Mouse (Mus musculus) NIH3T3 (cell line): ENCODE data around the gene Sytl3.
A peak's percentile ranks its signal among the peaks of the same experiment; 100 is the strongest.
"Not testable (repeated sequence)": the region's sequence is repeated elsewhere in the genome, so short reads cannot be mapped to it uniquely, and the experiment has no call there.

Source experiments
- DNase-seq: peaks from one replicate; pipeline ENCODE4 v3.0.0-alpha.2; 2012; ENCODE audit warnings: low read depth

Gene Sytl3

GRCm38 (mm10) chr17:6691596-6691995 lies 32.7 kb downstream of the Sytl3 start:
- peak; percentile 76 for DNase-seq

DNA sequence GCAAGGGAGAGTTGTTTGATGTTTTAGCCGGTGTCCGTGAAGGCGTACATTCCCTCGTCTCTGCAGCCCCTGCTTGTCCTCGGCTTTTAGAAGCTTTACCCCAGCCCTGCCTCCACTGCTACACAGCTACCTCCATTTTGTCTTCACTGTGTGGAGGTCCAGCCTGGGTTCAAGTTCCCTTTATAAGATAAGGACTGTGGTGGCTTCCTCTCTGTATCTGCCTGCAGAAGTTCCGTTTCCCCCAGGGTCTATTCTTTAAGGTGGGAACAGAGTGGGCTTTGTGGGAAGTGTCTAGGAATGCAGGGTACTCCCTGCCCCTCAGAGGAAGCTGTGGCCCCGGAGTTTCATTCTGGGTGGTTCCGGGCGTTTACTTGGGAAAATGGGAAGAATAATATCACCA lies 36.8 kb downstream of the Sytl3 start:
- DNase-seq = not testable (repeated sequence)

GRCm38 (mm10) chr17:6696521-6696920 lies 37.6 kb downstream of the Sytl3 start:
- DNase-seq = not testable (repeated sequence)

DNA sequence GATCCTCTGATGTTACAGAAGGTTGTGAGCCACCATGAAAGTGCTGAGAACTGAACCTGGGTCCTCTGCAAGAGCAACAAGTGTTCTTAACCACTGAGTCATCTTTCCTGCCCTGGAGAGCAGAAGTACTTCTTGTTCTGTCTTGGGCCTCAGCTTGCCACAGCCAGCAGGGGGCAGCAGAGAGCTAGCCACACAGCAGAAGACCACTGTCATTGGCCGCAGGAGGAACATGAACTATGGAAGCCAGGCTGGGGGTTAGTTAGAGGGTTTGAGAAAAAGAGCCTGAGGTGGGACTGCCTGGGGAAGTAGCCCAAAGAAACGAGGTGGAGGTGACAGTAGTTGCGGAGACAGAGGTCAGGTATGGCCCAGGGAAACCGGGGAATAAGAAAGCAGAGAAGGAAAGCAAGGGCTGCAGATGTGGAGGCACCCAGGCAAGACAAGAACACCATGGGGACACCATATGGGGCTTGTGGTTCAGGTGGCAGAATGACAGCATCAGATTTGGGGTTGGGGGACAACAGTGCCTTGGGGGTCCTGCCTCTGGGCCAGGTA lies 38.4 kb downstream of the Sytl3 start:
- DNase-seq = peak; percentile 63

- not testable (repeated sequence) for DNase-seq
Measured at GRCm38 (mm10) chr17:6699502-6699901, 40.6 kb downstream of the Sytl3 start.

GRCm38 (mm10) chr17:6700077-6700476 lies 41.2 kb downstream of the Sytl3 start:
- DNase-seq = not testable (repeated sequence)

- not testable (repeated sequence) for DNase-seq
Measured at GRCm38 (mm10) chr17:6702625-6703221, 43.8 kb downstream of the Sytl3 start.

DNA sequence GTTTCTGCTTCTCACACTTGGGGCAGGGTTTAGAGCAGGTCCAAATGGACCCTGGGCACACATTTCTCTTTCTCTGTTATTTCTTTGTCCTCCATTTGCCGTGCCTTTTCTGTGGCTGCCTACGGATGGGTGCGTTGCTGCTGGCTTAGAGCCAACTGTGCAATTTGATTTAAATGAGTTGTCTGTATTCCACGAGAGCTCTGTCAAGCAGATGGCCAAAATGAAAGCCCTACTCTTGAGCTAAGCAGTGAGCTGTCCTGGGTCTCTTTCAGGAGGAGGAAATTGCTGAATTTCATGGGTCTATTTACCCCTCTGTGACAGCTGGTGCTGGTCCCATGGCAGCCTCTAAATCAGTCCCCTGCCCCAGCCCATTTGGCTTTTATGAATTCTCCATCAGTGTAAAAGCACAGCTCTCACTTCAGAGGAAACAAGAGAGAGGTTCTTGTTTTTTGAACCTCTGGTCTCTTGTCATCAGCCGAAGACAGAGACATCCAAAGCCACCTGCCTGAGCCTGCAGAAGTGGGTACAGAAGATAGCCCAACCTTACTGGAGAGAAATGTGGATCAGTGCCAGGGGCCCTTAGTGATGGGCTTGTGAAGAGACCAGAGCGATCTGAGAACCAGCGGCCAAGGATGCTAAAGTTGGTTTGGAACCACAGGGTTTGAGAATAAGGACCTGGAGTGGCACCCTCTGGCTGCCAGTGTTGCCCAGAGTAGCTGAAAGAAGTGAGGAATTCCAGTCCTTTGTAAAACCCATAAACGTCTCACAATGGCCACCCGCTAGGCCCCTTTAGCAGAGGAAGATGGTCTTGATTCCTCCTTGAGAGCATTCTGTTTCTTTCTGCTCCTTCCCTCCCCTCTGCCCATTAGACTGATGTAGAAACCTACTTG lies 44.7 kb downstream of the Sytl3 start:
- DNase-seq = not testable (repeated sequence)

GRCm38 (mm10) chr17:6706448-6706847 lies 47.6 kb downstream of the Sytl3 start:
- not testable (repeated sequence) for DNase-seq

GRCm38 (mm10) chr17:6707422-6707821 lies 48.5 kb downstream of the Sytl3 start:
- not testable (repeated sequence) for DNase-seq

- DNase-seq = not testable (repeated sequence)
Measured at GRCm38 (mm10) chr17:6708194-6708593, 49.3 kb downstream of the Sytl3 start.

GRCm38 (mm10) chr17:6713483-6713882 lies 54.6 kb downstream of the Sytl3 start:
- not testable (repeated sequence) for DNase-seq

GRCm38 (mm10) chr17:6713944-6714343 lies 55.1 kb downstream of the Sytl3 start:
- not testable (repeated sequence) for DNase-seq

GRCm38 (mm10) chr17:6727996-6728610 lies 69.2 kb downstream of the Sytl3 start:
- DNase-seq = no peak

- no peak for DNase-seq
Measured at GRCm38 (mm10) chr17:6729244-6729742, 70.4 kb downstream of the Sytl3 start.

DNA sequence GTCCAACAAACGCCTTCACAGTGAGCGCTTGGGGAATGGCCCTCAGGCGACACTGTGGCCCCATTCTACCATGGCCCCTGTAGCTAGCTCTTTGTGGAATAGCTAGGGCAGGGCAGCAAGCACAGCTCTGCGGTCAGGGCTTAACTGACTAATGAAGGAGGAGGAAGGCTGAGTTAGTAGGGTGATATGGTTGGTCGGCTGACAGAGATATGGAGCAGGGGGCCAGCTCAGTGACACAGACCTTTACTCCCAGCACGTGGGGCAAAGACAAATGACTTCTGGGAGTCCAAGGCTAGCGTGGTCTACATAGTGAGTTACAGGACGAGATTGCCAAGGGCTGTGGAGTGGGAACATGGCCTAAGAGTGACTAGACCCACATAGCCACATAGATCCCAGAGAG lies 72.2 kb downstream of the Sytl3 start:
- DNase-seq = no peak

DNA sequence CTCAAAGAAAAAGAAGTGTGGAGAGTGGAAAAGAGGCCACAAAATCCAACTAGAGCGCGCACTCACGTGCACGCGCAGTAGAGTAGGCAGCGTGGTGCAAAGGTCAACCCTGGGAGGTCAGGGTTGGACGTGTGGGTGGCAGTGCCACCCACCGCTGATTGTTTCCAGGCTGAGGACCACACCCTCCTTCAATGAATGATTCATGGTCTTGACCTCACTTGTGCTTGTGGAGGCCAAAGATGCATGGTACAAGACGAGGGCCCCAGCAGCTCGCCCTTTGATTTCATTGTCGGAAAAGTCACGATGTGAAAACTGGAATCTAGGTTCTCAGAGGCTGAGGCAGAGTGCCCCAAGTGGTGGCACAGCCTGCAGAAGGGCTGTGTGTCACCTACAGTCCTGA lies 72.7 kb downstream of the Sytl3 start:
- no peak for DNase-seq

GRCm38 (mm10) chr17:6732665-6733064 lies 73.8 kb downstream of the Sytl3 start:
- no peak for DNase-seq

GRCm38 (mm10) chr17:6733322-6733875 lies 74.5 kb downstream of the Sytl3 start:
- no peak for DNase-seq

GRCm38 (mm10) chr17:6734746-6735441 lies 76.0 kb downstream of the Sytl3 start:
- no peak for DNase-seq
